Mouse (Mus musculus) thymus, adult 2 months (tissue): ENCODE results near the gene Gabarapl2.

ENCODE experiments used
- CTCF ChIP-seq: fragments of 200-500 bp; IDR thresholded peaks from 2 replicates; pipeline ENCODE4 v1.5.1; 2012; ENCODE audit warnings: mild to moderate bottlenecking, control low read depth, low read length, moderate library complexity, borderline replicate concordance; ENCODE audit not compliant: control insufficient read depth, poor library complexity, insufficient read depth; ENCODE audit errors: extremely low read depth
- POLR2A ChIP-seq: fragments of 200-500 bp; IDR thresholded peaks from 2 replicates; pipeline ENCODE4 v1.6.1; 2012; ENCODE audit warnings: mild to moderate bottlenecking, low read length, control low read depth, moderate library complexity; ENCODE audit not compliant: control insufficient read depth, poor library complexity, insufficient read depth; ENCODE audit errors: extremely low read depth

DNA sequence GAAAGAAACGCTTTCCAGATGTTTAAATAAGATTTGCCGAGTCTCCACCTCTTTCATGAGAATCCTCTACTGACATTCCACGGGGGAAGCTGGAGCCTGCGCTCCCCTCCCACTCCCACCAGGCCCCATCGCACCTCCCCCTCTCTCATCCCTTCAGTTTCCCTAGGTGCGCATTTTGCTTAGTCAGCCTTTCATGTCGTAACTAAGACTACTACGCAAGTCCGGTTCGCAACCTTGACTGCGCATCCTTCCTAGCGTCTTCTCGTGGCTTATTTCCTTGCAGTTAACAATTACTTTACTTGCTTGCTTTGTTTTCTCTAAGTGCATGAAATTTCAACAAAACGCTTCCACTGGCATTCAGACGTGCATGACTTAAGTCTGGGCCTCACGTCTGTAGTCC, 8.8 kb upstream of the Gabarapl2 start:
- TF ChIP-seq CTCF (no peak), POLR2A (no peak)
